Mouse (Mus musculus) E14TG2a.4 (cell line): ENCODE measurements around the gene Plek.

Experiments used
- CTCF ChIP-seq: conservative IDR thresholded peaks from 2 replicates; pipeline ENCODE4 v1.5.1; 2014; ENCODE audit warnings: low read length
- POU5F1 ChIP-seq: IDR thresholded peaks from 2 replicates; pipeline ENCODE4 v1.6.1; 2014; ENCODE audit warnings: low read length, borderline replicate concordance

DNA sequence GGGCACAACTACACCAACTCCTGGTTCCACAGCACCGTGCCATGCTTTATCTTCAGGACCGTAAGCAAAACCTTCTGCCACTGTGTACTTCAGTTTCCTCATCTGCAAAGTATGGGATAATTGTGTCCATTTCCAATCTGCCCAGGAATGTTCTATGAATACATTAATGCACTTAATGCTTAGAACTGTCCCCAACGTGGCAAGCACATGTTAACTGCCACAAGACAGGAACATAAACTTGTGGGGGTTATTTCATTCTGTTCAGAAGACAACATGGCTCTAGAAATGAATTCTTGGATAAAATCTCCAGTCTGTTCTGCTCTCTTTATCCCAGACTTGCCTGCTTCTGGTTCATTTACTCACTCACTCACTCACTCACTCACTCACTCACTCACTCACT is 48.4 kb downstream of the Plek start:
- no peak for TF ChIP-seq CTCF
- TF ChIP-seq POU5F1, result no peak
